Mouse (Mus musculus) forebrain, embryonic 16.5 days (tissue): ENCODE results near the gene Rnaseh2c. TPM values are rescaled to one million over a fixed set of nuclear protein-coding genes. Genes with fewer than 3 reads are reported as not detected.

Experiments
- ATAC-seq: fragments of 200-750 bp; cut with Nextera tagmentation; 2 replicates; pipeline ENCODE4 v1.8.0; 2017; ENCODE audit warnings: mild to moderate bottlenecking, moderate library complexity
- H3K27ac ChIP-seq: fragments of 300-500 bp; sonication (generic); 2 replicates; pipeline ENCODE4 v1.5.1; 2014; ENCODE audit warnings: low read length, control low read depth
- H3K27me3 ChIP-seq: fragments of 300-500 bp; sonication (generic); replicated peaks from 2 replicates; pipeline ENCODE4 v1.6.1; 2014; ENCODE audit warnings: low read length; ENCODE audit not compliant: control insufficient read depth, insufficient read depth
- H3K36me3 ChIP-seq: fragments of 300-500 bp; sonication (generic); 2 replicates; pipeline ENCODE4 v1.6.1; 2014; ENCODE audit not compliant: control insufficient read depth, insufficient read depth
- H3K4me1 ChIP-seq: fragments of 300-500 bp; sonication (generic); replicated peaks from 2 replicates; pipeline ENCODE4 v1.6.1; 2014; ENCODE audit warnings: low read length; ENCODE audit not compliant: control insufficient read depth, insufficient read depth
- H3K4me2 ChIP-seq: fragments of 300-500 bp; sonication (generic); 2 replicates; pipeline ENCODE4 v1.6.1; 2014; ENCODE audit warnings: mild to moderate bottlenecking, low read length, control low read depth
- H3K4me3 ChIP-seq: fragments of 300-500 bp; sonication (generic); replicated peaks from 2 replicates; pipeline ENCODE4 v1.5.1; 2014; ENCODE audit warnings: mild to moderate bottlenecking, low read length, control low read depth
- H3K9ac ChIP-seq: fragments of 300-500 bp; sonication (generic); replicated peaks from 2 replicates; pipeline ENCODE4 v1.6.1; 2014; ENCODE audit warnings: low read depth, low read length, control low read depth
- H3K9me3 ChIP-seq: fragments of 300-500 bp; sonication (generic); 2 replicates; pipeline ENCODE4 v1.6.1; 2016; ENCODE audit warnings: low read length; ENCODE audit not compliant: control insufficient read depth
- WGBS: fragments of 180-500 bp; shearing (Covaris S2); extraction: QIAGEN DNeasy Blood & Tissue Kit; methylation state at CpG from one replicate; pipeline ENCODE4 v1.1.7; 2014; 5-methylcytosine and 5-hydroxymethylcytosine counted together
- polyA plus RNA-seq: library from polyadenylated mRNA; unstranded; fragments of >200 nt; fragmentation: Nextera tagmentation; extraction: Ambion mirVana; gene quantifications from 2 replicates; pipeline ENCODE4 v1.2.1, GENCODE M21; 2015

Gene Rnaseh2c
- polyA plus RNA-seq, 1 experiment from 2014 or later: 81.0 TPM

DNA sequence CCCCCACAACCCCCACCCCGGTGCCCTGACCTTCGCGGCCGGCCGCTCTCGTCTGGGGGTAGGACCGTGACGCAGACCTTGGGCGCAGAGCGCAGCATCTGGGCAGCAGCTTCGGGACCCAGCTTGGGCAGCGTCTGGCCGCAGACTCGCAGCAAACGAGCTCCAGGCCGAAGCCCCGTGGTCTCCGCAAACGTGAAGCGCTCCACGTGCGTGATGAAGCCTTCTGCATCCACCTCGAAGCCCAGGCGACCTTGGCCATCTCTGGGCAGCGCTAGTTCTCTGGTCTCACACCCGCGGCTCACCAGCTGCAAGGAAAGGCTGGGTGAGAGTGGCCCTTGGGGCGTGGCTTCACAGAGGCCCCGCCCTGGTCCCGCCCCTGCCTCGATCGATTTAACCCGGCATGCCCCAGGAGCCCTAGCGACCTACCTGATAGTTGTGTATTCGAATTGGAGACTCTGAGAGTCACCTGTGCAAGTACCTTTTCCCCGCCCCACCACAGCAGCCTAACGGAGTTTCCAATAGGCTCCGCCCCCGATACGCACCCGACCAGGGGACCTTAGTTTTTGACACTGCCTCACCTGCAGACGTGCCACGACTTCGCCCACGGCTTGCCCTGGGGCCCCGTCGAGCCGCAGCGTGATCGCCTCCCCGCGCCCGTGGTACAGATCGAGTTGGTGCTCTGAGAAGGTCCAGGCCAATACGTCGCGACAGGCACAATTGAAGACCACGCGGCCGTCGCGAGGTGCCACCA is 52.5 kb downstream of the Rnaseh2c start:
- H3K36me3 ChIP-seq: no peaks in the 10 kb centered on the region
- H3K4me2 ChIP-seq: peak overlapping the region; percentile 73
- 6% methylated on average over 62 of the region's 62 CpGs for WGBS
- no peak overlapping the region for H3K27ac ChIP-seq
- H3K27me3 ChIP-seq: peaks cover 12% of the 10 kb centered on the region
- peak; percentile 52 for ATAC-seq
- H3K4me1 ChIP-seq: peaks cover 13% of the 10 kb centered on the region
- peak overlapping the region; percentile 56 for H3K9ac ChIP-seq
- peak overlapping the region; percentile 48 for H3K4me3 ChIP-seq
- H3K9me3 ChIP-seq: no peaks in the 10 kb centered on the region

DNA sequence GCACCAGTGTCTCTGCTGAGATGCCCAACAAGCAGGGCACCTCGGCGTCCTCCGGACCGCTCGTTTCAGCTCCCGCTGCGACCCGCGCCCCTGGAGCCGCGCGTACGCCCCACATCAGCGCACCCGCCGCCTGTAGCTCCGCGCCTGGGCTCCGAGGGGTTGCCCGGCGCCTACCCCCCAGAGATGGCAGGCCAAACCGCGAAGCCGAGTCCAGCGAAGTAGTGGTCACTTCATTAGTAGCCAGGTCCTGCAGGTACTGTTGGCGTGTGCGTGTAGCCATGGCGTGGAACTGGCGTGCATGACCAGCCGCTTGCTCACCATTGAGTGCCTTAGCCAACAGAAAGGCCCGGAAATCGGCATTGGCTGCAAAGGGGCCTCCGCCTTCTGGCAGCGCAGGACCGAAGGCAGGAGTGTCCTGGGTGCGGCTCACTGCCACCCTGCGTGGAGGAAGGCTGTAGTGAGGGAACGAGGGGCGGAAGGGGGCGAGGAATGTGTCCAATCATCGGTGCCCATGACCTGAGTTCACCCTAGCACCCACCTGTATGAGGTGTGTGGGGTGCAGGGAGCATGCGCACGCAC is 53.1 kb downstream of the Rnaseh2c start:
- Histone ChIP-seq H3K4me3 (peak overlapping the region; percentile 48), H3K4me2 (peak overlapping the region; percentile 73), H3K27ac (no peak overlapping the region), H3K9me3 (no peaks in the 10 kb centered on the region), H3K36me3 (no peaks in the 10 kb centered on the region), H3K27me3 (peaks cover 12% of the 10 kb centered on the region), H3K4me1 (peaks cover 12% of the 10 kb centered on the region), H3K9ac (peak overlapping the region; percentile 56)
- 7% methylated on average over 43 of the region's 43 CpGs for WGBS
- ATAC-seq: 0 out of 2 replicates have a peak, but pooled peaks have one; percentile 23

Other genes with a start within 250 kb of the Rnaseh2c start
- 43.3 and 49.9 TPM in 2 replicates for gene Eif1ad, start 235.1 kb upstream of the Rnaseh2c start, polyA plus RNA-seq
- 378 and 389 TPM in 2 replicates for gene Banf1, start 234.7 kb upstream of the Rnaseh2c start, polyA plus RNA-seq
- 74.4 and 75.1 TPM in 2 replicates for gene Sart1, start 213.2 kb upstream of the Rnaseh2c start, polyA plus RNA-seq
- gene Tsga10ip, start 199.3 kb upstream of the Rnaseh2c start, polyA plus RNA-seq: not detected in 2 replicates
- gene Drap1, start 176.9 kb upstream of the Rnaseh2c start, polyA plus RNA-seq: 283 and 294 TPM in 2 replicates
- gene AI837181, start 176.7 kb upstream of the Rnaseh2c start, polyA plus RNA-seq: 61.1 and 62.9 TPM in 2 replicates
- not detected in 2 replicates for gene Fosl1, start 154.3 kb upstream of the Rnaseh2c start, polyA plus RNA-seq
- gene Ccdc85b, start 144.0 kb upstream of the Rnaseh2c start, polyA plus RNA-seq: 8.6 and 8.8 TPM in 2 replicates
- gene Fibp, start 141.3 kb upstream of the Rnaseh2c start, polyA plus RNA-seq: 165 and 185 TPM in 2 replicates
- gene Ctsw, start 133.4 kb upstream of the Rnaseh2c start, polyA plus RNA-seq: 5.7 and 6.3 TPM in 2 replicates
- 30.2 and 39.1 TPM in 2 replicates for gene Efemp2, start 127.9 kb upstream of the Rnaseh2c start, polyA plus RNA-seq
- gene Mus81, start 113.5 kb upstream of the Rnaseh2c start, polyA plus RNA-seq: 56.0 and 60.5 TPM in 2 replicates
- gene Cfl1, start 111.4 kb upstream of the Rnaseh2c start, polyA plus RNA-seq: 3,630 and 3,701 TPM in 2 replicates
- 0.32 and 0.70 TPM in 2 replicates for gene 1700020D05Rik, start 98.1 kb upstream of the Rnaseh2c start, polyA plus RNA-seq
- gene Snx32, start 91.3 kb upstream of the Rnaseh2c start, polyA plus RNA-seq: 76.1 and 87.8 TPM in 2 replicates
- gene Ovol1, start 41.2 kb upstream of the Rnaseh2c start, polyA plus RNA-seq: 0.08 and 0.09 TPM in 2 replicates
- 1.9 and 2.0 TPM in 2 replicates for gene Ap5b1, start 33.8 kb upstream of the Rnaseh2c start, polyA plus RNA-seq
- 76.8 and 78.1 TPM in 2 replicates for gene Kat5, start 8.4 kb downstream of the Rnaseh2c start, polyA plus RNA-seq
- gene Rela, start 35.6 kb downstream of the Rnaseh2c start, polyA plus RNA-seq: 37.0 and 41.6 TPM in 2 replicates
- gene Sipa1, start 61.8 kb downstream of the Rnaseh2c start, polyA plus RNA-seq: 14.3 and 15.1 TPM in 2 replicates
- 10.0 and 10.7 TPM in 2 replicates for gene Map3k11, start 86.9 kb downstream of the Rnaseh2c start, polyA plus RNA-seq
- 24.1 and 28.7 TPM in 2 replicates for gene Pcnx3, start 87.0 kb downstream of the Rnaseh2c start, polyA plus RNA-seq
- gene Kcnk7, start 102.5 kb downstream of the Rnaseh2c start, polyA plus RNA-seq: 0.24 and 0.48 TPM in 2 replicates
- gene Ehbp1l1, start 124.4 kb downstream of the Rnaseh2c start, polyA plus RNA-seq: 12.0 and 20.0 TPM in 2 replicates
- gene Fam89b, start 127.8 kb downstream of the Rnaseh2c start, polyA plus RNA-seq: 170 and 177 TPM in 2 replicates
- 11.4 and 11.6 TPM in 2 replicates for gene Ltbp3, start 139.0 kb downstream of the Rnaseh2c start, polyA plus RNA-seq
- 66.2 and 79.4 TPM in 2 replicates for gene Scyl1, start 169.5 kb downstream of the Rnaseh2c start, polyA plus RNA-seq